Mouse (Mus musculus): ENCODE data around the gene Pip4k2b. TPM values are rescaled to one million over a fixed set of nuclear protein-coding genes. Genes with fewer than 3 reads are reported as not detected.
"Not testable (repeated sequence)": the region's sequence is repeated elsewhere in the genome, so short reads cannot be mapped to it uniquely, and the experiment has no call there.

Pip4k2b gene
- total RNA-seq, 2 experiments from 2014 or later = 20.7 to 22.6 TPM

GRCm38 (mm10) chr11:97718281-97718860, 26.1 kb downstream of the Pip4k2b start:
- DNase-seq = no peak
- intact Hi-C loops (cut with DNase I) = no loop called here

DNA sequence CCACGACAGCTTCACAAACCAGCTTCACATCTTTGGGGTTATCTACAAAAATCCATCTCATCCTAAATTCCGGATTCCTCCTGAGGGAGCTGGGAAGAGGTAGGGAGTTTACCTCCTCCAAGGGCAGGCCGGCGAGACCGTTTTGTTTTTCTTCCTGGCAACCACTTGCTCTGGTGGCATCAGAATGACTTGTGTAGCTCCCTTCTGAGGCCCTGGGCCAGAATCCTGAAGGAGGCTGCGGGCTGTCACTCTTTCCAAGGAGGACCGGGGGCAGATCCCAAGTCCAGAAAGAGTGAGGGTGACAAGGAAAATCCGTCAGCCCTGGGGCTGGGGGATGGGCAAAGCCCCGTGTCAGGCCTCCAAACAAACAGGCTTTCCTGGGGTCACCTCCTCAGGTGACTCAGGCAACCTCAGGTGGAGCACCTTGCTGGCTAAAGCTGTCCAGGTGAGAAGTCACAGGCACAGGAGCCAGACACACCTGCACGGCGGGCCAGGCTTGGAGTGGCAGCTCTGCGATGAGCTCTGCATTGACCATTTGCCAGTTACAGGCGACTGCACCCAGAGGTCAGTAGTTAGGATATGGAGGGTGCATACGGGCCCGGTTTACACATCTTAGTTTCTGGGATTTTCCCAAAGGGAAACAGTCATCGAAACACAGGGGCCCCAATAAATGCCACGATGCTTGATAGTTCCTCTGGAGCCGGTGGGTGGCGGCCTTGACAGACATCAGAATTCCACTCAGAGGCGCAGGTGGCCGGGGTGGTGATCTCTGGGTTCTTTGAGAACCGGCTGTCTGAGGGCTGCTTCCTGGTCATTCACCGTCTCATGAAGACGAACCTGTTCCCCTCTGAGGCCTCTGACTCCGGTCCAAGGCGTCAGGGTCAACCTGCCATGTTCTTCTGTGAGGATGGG, 26.9 kb downstream of the Pip4k2b start:
- intact Hi-C loops (cut with DNase I) = no loop called here
- no peak for DNase-seq

DNA sequence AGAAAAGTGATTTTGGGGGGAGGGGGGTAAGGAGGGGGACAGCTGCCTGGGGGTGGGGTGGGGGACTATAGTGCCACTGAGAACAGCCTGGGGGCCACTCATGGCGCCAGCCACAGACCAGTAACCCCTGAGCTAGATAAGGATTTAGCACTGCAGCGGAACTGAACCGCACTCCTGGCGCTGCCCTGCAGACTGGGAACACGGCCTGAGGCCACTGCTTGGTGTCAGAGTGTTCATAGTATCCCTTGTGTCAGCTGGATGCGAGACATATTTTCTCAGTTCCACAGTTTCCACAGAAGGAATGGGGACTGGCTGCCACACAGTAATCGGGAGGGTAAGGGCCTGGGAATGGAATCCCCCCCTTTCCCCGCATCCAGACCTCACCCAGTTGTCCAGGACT, 28.5 kb downstream of the Pip4k2b start:
- DNase-seq = no peak
- intact Hi-C loops (cut with DNase I) = no loop called here

GRCm38 (mm10) chr11:97714784-97715760, 29.4 kb downstream of the Pip4k2b start:
- intact Hi-C loops (cut with DNase I) = no loop called here
- DNase-seq = peak; percentile 53 to 57

- no peak for DNase-seq
- intact Hi-C loops (cut with DNase I) = no loop called here
Measured at GRCm38 (mm10) chr11:97714356-97714755, 30.1 kb downstream of the Pip4k2b start.

DNA sequence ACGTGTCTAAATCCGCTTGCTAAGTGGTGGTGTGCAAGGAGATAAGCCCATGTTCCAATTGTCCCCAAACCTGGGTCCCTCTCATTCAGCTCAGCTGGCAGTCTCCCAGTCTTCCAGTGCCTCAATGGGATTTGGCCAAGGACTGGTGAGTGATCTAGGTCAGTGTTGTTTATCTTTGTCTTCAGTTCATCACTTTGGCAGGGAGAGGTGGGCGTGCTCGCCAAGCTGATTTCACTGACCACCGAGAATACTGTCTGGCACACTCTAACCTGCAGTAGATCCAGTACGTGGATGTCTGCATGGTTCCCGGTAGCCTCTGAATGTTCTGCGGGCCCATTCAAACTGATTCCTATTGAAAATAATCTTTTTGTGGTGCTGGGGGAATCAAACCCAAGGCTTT, 30.6 kb downstream of the Pip4k2b start:
- peak in 1 of 2 experiments; percentile 34 for DNase-seq
- intact Hi-C loops (cut with DNase I) = no loop called here

DNA sequence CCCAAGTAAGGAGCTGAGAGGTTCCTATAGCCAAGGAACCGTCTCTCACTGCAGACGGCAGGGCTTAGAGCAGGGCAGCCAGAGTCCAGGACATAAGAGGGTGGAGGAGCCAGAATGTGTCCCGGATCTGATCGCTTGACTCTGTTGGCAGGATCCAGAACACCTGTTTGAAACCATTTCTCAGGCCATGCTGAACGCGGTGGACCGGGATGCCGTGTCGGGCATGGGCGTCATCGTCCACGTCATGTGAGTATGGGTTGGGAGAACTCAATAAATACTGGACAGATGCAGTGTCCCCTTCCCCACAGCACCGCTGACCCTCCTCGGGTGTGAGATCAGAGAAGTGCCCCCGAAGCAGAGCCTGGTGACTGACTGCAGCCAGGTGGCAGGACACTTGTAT, 32.2 kb downstream of the Pip4k2b start:
- intact Hi-C loops (cut with DNase I) = no loop called here

GRCm38 (mm10) chr11:97711200-97711900, 33.2 kb downstream of the Pip4k2b start:
- intact Hi-C loops (cut with DNase I) = no loop called here
- no peak for DNase-seq

More for the DNA sequence above, 32.2 kb downstream of the Pip4k2b start:
- no peak for DNase-seq

DNA sequence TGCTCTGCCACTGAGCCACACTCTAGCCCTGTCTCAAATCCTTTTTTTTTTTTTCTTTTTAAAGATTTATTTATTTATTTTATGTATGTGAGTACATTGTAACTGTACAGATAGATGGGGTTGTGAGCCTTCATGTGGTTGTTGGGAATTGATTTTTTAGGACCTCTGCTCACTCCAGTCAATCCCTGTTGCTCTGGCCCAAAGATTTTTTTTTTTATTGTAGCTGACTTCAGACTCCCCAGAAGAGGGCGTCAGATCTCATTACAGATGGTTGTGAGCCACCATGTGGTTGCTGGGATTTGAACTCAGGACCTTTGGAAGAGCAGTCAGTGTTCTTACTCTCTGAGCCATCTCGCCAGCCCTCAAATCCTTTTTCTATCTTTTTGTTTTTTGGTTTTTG, 34.4 kb downstream of the Pip4k2b start:
- DNase-seq; intact Hi-C loops (cut with DNase I): not testable (repeated sequence)

GRCm38 (mm10) chr11:97703039-97703826, 41.3 kb downstream of the Pip4k2b start, which contains the start of gene Psmb3:
Gene Psmb3 (plus strand): TSS chr11:97703399.
- DNase-seq = peak; percentile 97 to 99
- intact Hi-C loops (cut with DNase I) = loop anchor here (5.0 kb wide), 1 partner anchor 284 kb away; the partner anchor contains the start of gene Plxdc1

DNA sequence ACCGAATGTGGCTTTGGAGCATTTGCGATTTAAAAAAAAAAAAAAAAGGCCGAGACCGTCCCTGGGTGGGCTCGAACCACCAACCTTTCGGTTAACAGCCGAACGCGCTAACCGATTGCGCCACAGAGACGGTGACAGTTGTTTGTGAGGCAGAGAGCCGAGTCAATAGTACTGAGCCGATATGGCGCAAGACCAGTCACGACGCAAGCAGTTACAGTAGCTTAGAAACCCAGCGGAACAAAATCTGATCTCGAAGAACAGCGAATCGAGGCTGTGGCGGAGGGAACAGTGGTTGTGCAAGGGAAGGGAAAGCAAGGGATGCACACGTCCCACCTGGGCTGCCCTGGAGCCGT, 42.1 kb downstream of the Pip4k2b start:
- DNase-seq = peak; percentile 90 to 93
- intact Hi-C loops (cut with DNase I) = loop anchor here (5.0 kb wide), 1 partner anchor 285 kb away; the partner anchor contains the start of gene Plxdc1

DNA sequence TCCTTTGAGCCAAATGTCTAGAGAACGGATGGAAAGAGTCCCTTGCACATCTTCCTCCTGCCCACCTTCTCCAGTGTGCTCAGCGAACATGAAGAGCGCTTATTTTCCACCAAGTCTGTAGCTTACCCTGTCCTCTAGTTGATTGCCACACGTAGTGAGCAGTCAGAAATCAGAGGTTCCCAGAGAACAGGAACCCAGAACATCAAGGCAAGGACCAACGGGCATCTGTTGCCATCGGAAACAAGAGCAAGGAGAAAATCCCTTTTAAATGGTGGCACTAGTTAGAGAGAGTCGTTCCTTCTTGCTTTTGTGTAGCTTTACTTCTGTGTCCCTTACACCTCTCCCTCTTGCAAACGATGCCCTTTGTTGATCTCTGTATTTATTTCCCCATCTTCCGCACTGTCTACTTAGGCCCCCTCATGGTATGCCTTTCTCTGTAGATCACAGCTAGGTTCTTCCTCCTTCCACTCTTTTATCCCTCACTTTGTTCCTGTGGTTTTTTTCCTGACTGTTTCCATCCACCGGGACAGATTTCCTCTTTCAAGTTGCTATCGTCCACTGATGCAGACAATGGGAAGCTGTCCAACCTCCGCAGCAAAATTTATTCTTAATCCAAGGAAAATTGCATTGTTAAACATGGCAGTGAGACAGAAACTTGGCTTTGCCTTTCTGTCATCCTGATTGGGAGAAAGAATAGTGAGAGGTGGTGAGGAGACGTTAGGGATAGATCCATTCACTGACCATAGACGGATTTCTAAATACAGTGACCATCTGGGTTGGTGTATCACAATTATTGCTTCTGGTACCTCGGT, 42.7 kb downstream of the Pip4k2b start:
- intact Hi-C loops (cut with DNase I) = loop anchor here (5.0 kb wide), 1 partner anchor 286 kb away; the partner anchor contains the start of gene Plxdc1
- DNase-seq = no peak

DNA sequence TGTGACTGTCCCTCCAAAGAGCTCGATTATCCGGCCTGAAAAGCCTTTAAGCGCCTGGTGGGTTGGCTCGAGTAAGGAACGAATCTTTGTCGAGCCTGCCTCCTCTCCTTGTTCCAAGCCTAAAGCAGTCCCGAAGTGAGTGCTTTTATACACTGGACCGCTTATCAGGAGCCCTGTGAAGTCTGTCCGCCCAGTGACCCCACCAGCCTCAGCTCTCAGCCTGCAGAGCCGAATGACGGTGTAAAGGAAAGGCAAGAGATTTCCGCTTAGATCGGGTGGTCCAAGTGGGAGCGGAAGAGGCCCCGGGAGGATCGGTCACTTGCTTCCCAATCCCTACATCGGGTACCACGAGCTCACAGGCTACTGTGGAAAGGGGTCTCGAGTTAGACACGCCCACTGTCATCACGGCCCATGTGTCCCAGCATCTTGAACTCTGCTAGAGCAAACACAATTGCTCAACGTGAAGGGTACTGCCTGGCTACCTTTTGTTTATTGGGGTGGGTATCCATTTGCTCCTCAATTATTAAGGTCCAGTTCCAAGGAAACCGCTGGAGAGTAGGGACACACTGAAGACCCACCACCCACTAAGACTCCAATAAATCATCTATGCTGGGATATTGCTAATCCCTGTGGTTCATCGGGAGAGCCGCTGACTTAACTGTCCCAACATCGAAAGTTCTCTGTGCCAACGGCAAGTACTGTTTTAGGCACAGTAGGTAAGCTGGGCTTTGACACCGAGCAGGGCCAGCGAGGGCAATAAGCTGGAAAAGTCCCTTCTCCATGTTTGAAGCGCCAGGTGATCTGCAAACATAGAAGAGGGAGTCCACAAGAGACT, 43.5 kb downstream of the Pip4k2b start:
- peak in 1 of 2 experiments; percentile 37 for DNase-seq
- intact Hi-C loops (cut with DNase I) = loop anchor here (5.0 kb wide), 1 partner anchor 286 kb away; the partner anchor contains the start of gene Plxdc1

- intact Hi-C loops (cut with DNase I) = loop anchor here (5.0 kb wide), 1 partner anchor 287 kb away; the partner anchor contains the start of gene Plxdc1
Measured at GRCm38 (mm10) chr11:97700003-97700745, 44.3 kb downstream of the Pip4k2b start, which contains the start of gene Pcgf2. Gene Pcgf2 (minus strand): TSS chr11:97700497.

DNA sequence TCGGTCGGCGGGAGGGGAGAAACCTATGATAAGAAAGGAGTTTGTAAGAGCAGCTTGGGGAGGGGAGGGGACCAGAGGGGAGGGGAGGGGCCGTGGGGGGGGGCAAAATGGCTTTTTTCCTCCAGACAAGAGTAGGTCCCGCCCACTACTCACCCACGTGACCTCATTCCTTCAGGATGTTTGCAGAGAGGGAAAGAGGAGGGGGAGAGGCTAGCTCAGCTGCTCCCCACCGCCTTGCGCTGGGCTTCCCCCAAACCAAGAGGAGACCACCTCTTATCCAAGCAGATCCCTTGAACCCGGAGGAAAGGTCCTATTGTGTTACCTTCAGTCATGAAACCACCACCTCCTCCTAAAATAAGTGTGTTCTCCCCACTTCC, 44.9 kb downstream of the Pip4k2b start:
- peak; percentile 80 to 87 for DNase-seq
- intact Hi-C loops (cut with DNase I) = loop anchor here (2.0 to 5.0 kb wide), 2 partner anchors 41 to 288 kb away; partner anchors contain the start of gene Plxdc1

More at GRCm38 (mm10) chr11:97700003-97700745, 44.3 kb downstream of the Pip4k2b start, which contains the start of gene Pcgf2:
- peak; percentile 87 to 88 for DNase-seq

Data from heart, postnatal 14 days (tissue).